8 mouse cellular contexts compared by ENCODE assay signal in the genomic region with DNA sequence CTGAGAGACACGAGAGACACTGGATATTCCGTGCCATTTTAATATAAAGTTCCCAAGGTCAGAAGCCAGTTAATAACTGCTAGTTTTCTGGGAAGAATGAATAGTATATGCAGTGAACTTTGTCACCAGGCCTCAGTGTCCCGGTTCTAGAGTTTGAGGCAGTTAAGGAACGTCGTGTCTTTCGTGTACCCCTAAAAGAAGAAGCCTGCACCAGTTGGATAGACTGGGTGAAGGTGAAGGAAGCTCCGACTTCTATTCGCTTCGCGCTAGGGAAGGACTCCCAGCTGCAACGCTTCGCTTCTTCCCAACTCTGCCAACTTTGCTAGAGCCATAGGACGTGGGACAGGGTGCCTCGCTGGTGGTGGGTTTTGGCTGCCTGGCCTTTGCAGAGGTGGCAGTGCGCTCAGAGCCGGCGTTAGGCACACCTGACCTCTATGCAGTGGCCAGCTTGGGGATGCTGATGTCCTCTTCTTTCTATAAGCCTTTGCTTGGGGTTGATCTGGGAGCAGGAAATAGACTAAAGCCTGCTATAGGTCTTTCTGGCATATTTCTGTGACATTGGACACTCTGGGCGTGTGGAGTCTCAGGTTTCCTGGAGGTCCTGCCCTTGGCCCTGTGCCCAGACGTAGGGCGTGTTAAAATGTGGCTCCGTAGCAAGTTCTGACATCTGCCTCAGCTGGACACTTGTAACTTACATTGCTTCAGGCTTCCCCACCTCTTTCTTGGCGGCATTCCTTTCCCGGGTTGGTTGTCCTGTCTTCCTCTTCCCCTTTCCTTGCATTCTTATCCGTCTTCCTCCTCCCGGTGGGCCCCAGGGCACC. TPM values are rescaled to one million over a fixed set of nuclear protein-coding genes. Genes with fewer than 3 reads are reported as not detected.
DNase-seq lines count a peak whose midpoint lies in the region; ATAC-seq and TF ChIP-seq lines count a peak whose summit lies in the region.

No protein-coding gene starts in this region.

- H3K4me1 ChIP-seq in brown adipose tissue, adult 24 weeks (ENCODE audit: control insufficient read depth, insufficient read depth, insufficient read length, low read length), result peaks cover 10% of the 10 kb centered on the region
- peaks cover 18% of the 10 kb centered on the region for H3K4me1 ChIP-seq in forebrain, embryonic 14.5 days (ENCODE audit: control insufficient read depth, insufficient read depth, low read length)
- H3K4me1 ChIP-seq in hindbrain, postnatal 0 days (ENCODE audit: insufficient read depth, low read length), result peaks cover 19% of the 10 kb centered on the region; the same call in 1 of the 2 replicates
- peaks cover 56% of the 10 kb centered on the region for H3K4me1 ChIP-seq in liver, embryonic 13.5 days (replicated peaks)
- H3K4me1 ChIP-seq in neural tube, embryonic 12.5 days, result peaks cover 18% of the 10 kb centered on the region

- peak overlapping the region; percentile 95 for H3K9ac ChIP-seq in forebrain, embryonic 14.5 days (ENCODE audit: low read length)
- peak overlapping the region; percentile 82 for H3K9ac ChIP-seq in hindbrain, postnatal 0 days (replicated peaks; ENCODE audit: low read length)
- H3K9ac ChIP-seq in liver, embryonic 13.5 days, result peak overlapping the region; percentile 92
- H3K9ac ChIP-seq in neural tube, embryonic 12.5 days, result peak overlapping the region; percentile 86

- H3K4me2 ChIP-seq in forebrain, embryonic 14.5 days (ENCODE audit: low read length), result peak overlapping the region; percentile 66
- peak overlapping the region; percentile 69 for H3K4me2 ChIP-seq in hindbrain, postnatal 0 days (ENCODE audit: low read depth, low read length)
- peak overlapping the region; percentile 88 for H3K4me2 ChIP-seq in liver, embryonic 13.5 days
- H3K4me2 ChIP-seq in neural tube, embryonic 12.5 days (replicated peaks), result peak overlapping the region; percentile 95

- DNase-seq in adrenal gland, adult (ENCODE audit: inconsistent age in 2 of 2, low spot score in 1 of 2), result peak; percentile 27 to 73
- DNase-seq in adrenal gland, adult 8-10 months, result no peak
- DNase-seq in forebrain, embryonic 14.5 days (ENCODE audit: low spot score), result peak; percentile 32
- DNase-seq in hindbrain, postnatal 0 days (ENCODE audit: low spot score), result peak; percentile 16
- DNase-seq in liver, embryonic 13.5 days, result peak; percentile 53
- DNase-seq in thymus, postnatal 4 days, result peak; percentile 28

- peak overlapping the region; percentile 77 for H3K4me3 ChIP-seq in brown adipose tissue, adult 24 weeks (ENCODE audit: insufficient read depth, low read depth, low read length)
- H3K4me3 ChIP-seq in forebrain, embryonic 14.5 days (ENCODE audit: low read depth, low read length), result peak overlapping the region; percentile 86
- peak overlapping the region; percentile 76 for H3K4me3 ChIP-seq in hindbrain, postnatal 0 days (ENCODE audit: low read length)
- peak overlapping the region; percentile 83 for H3K4me3 ChIP-seq in liver, embryonic 13.5 days (replicated peaks)
- H3K4me3 ChIP-seq in neural tube, embryonic 12.5 days, result peak overlapping the region; percentile 69

- 5% methylated on average over 25 of the region's 25 CpGs for WGBS in forebrain, embryonic 14.5 days
- WGBS in hindbrain, postnatal 0 days, result 5% methylated on average over 25 of the region's 25 CpGs
- 6% methylated on average over 25 of the region's 25 CpGs for WGBS in liver, embryonic 13.5 days (ENCODE audit: insufficient replicate concordance)
- 10% methylated on average over 25 of the region's 25 CpGs for WGBS in neural tube, embryonic 12.5 days

- no peak for TF ChIP-seq CTCF in hindbrain, postnatal 0 days (IDR thresholded peaks at IDR 0.05; ENCODE audit: low read depth)

- H3K36me3 ChIP-seq in forebrain, embryonic 14.5 days (ENCODE audit: control insufficient read depth, insufficient read depth, low read length), result no peaks in the 10 kb centered on the region
- no peaks in the 10 kb centered on the region for H3K36me3 ChIP-seq in hindbrain, postnatal 0 days (ENCODE audit: insufficient read depth, low read length)
- no peaks in the 10 kb centered on the region for H3K36me3 ChIP-seq in liver, embryonic 13.5 days
- H3K36me3 ChIP-seq in neural tube, embryonic 12.5 days, result no peaks in the 10 kb centered on the region

- H3K27ac ChIP-seq in brown adipose tissue, adult 24 weeks (replicated peaks; ENCODE audit: low read depth, low read length), result no peak overlapping the region
- no peak overlapping the region for H3K27ac ChIP-seq in forebrain, embryonic 14.5 days (ENCODE audit: low read depth, low read length)
- H3K27ac ChIP-seq in hindbrain, postnatal 0 days, result no peak overlapping the region
- peak overlapping the region; percentile 92 for H3K27ac ChIP-seq in liver, embryonic 13.5 days
- no peak overlapping the region for H3K27ac ChIP-seq in neural tube, embryonic 12.5 days

- H3K9me3 ChIP-seq in forebrain, embryonic 14.5 days (replicated peaks; ENCODE audit: control insufficient read depth, low read length), result no peaks in the 10 kb centered on the region
- no peaks in the 10 kb centered on the region for H3K9me3 ChIP-seq in hindbrain, postnatal 0 days (ENCODE audit: low read length)
- H3K9me3 ChIP-seq in liver, embryonic 13.5 days (replicated peaks), result no peaks in the 10 kb centered on the region
- H3K9me3 ChIP-seq in neural tube, embryonic 12.5 days, result no peaks in the 10 kb centered on the region

- no peaks in the 10 kb centered on the region for H3K27me3 ChIP-seq in forebrain, embryonic 14.5 days (replicated peaks; ENCODE audit: control insufficient read depth, insufficient read depth, low read length)
- H3K27me3 ChIP-seq in hindbrain, postnatal 0 days (ENCODE audit: insufficient read depth, low read length), result no peaks in the 10 kb centered on the region
- H3K27me3 ChIP-seq in liver, embryonic 13.5 days, result no peaks in the 10 kb centered on the region
- no peaks in the 10 kb centered on the region for H3K27me3 ChIP-seq in neural tube, embryonic 12.5 days (replicated peaks)

- ATAC-seq in forebrain, embryonic 14.5 days, result no peak
- no peak for ATAC-seq in hindbrain, postnatal 0 days
- ATAC-seq in liver, embryonic 13.5 days (ENCODE audit: low read depth), result peak; percentile 19; the same call in 1 of the 2 replicates
- no peak for ATAC-seq in neural tube, embryonic 12.5 days (ENCODE audit: low FRiP score, low read depth)

RNA-seq across cellular contexts. Expression of a gene that starts 1.7 kb away (rescaled TPM):
- total RNA-seq in adrenal gland, adult 8-10 months (2022), result 10 to 100 TPM; 15.4 to 22.2 (median 19.6) TPM
- polyA plus RNA-seq in brown adipose tissue, adult 24 weeks (2012; ENCODE audit: insufficient read depth, insufficient read length, missing spikeins), result 4.9 and 5.0 TPM in 2 replicates
- polyA plus RNA-seq in forebrain, embryonic 14.5 days (2014; fragmentation: Nextera tagmentation; extraction: Ambion mirVana), result 16.5 and 20.7 TPM in 2 replicates
- 31.6 and 31.7 TPM in 2 replicates for total RNA-seq in hindbrain, postnatal 0 days (2014; rRNA removed)
- polyA plus RNA-seq in hindbrain, postnatal 0 days (2015; fragmentation: Nextera tagmentation; extraction: Ambion mirVana), result 16.7 and 20.3 TPM in 2 replicates
- polyA plus RNA-seq in liver, embryonic 13.5 days (2015; fragmentation: Nextera tagmentation; extraction: Ambion mirVana), result 4.5 and 5.4 TPM in 2 replicates
- 26.0 and 27.8 TPM in 2 replicates for polyA plus RNA-seq in neural tube, embryonic 12.5 days (2016; fragmentation: Nextera tagmentation; extraction: Ambion mirVana)
